Mouse (Mus musculus) heart, postnatal 0 days (tissue): Measurements from ENCODE around the gene Csf3r.

Experiments used
- CTCF ChIP-seq: IDR thresholded peaks from 2 replicates; pipeline ENCODE4 v1.5.1; 2016; ENCODE audit warnings: antibody characterized with exemption, control low read depth, low read depth
- EP300 ChIP-seq: IDR thresholded peaks from 2 replicates; pipeline ENCODE4 v1.6.1; 2016; ENCODE audit warnings: antibody characterized with exemption, low read depth

DNA sequence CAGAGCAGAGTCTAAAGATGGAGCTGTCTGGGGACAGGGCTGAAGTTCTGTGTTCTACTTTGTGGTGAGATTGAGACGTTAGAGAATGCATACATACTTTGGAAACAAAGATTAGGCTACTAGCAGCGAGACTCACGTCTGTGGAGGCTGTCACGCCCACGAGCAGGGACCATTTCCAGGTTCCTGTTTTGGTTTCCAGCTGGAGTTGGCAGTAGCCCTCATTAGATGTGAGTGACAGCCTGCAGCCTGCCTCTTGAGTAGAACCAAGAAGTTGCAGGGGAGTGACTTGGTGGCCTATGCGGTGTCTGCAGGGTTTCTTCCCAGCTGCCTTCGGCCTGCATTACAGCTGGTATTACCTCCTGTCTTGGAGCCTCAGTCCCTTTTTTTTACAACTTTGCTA is 27.3 kb downstream of the Csf3r start:
- no peak for TF ChIP-seq CTCF
- no peak for TF ChIP-seq EP300
